Mouse (Mus musculus): ENCODE measurements around the gene Mapk3.

GRCm38 (mm10) chr7:126809723-126810369 is 50.4 kb downstream of the Mapk3 start:
- TF ChIP-seq CTCF (IDR thresholded peaks at IDR 0.05; ENCODE audit: control insufficient read depth, insufficient read depth, insufficient replicate concordance, low read depth, low read length), result no peak
- TF ChIP-seq POLR2A (IDR thresholded peaks at IDR 0.05; ENCODE audit: control insufficient read depth, low read depth, low read length), result no peak

All from testis, adult 2 months (tissue).